ENCODE assay signal across 29 mouse cellular contexts in genomic region chr9:89607321-89607720, GRCm38 (mm10). TPM values are rescaled to one million over a fixed set of nuclear protein-coding genes. Genes with fewer than 3 reads are reported as not detected.
DNase-seq lines count a peak whose midpoint lies in the region; ATAC-seq and TF ChIP-seq lines count a peak whose summit lies in the region.
"Had no signal": no experiment of that assay in that cellular context is flagged by ENCODE, and none has a peak within 500 bp of the region (broad histone marks: within the 10 kb centered on the region; RNA-seq: fewer than 3 reads in every experiment).

No protein-coding gene starts in this region.

- 60% methylated on average over 7 of the region's 7 CpGs for WGBS in kidney, embryonic 16.5 days
- 68% methylated on average over 7 of the region's 7 CpGs for WGBS in intestine, embryonic 15.5 days

- no peaks in the 10 kb centered on the region for H3K9me3 ChIP-seq in kidney, embryonic 16.5 days (ENCODE audit: low read length)
- no peaks in the 10 kb centered on the region for H3K9me3 ChIP-seq in intestine, embryonic 15.5 days
- H3K9me3 ChIP-seq: embryonic facial prominence, embryonic 12.5 days; embryonic facial prominence, embryonic 15.5 days; forebrain, embryonic 12.5 days; forebrain, embryonic 15.5 days; heart, embryonic 10.5 days; heart, embryonic 13.5 days had no signal

- no peak overlapping the region for H3K9ac ChIP-seq in kidney, embryonic 16.5 days (replicated peaks; ENCODE audit: low read length)
- no peak overlapping the region for H3K9ac ChIP-seq in intestine, embryonic 15.5 days
- H3K9ac ChIP-seq: embryonic facial prominence, embryonic 12.5 days; embryonic facial prominence, embryonic 15.5 days; forebrain, embryonic 12.5 days; forebrain, embryonic 15.5 days; heart, embryonic 13.5 days; hindbrain, embryonic 14.5 days had no signal

- no peak for TF ChIP-seq CTCF in gastrocnemius, adult 2 months (IDR thresholded peaks at IDR 0.05)

- H3K27me3 ChIP-seq in kidney, embryonic 16.5 days (ENCODE audit: insufficient read depth, low read length), result no peaks in the 10 kb centered on the region
- H3K27me3 ChIP-seq in intestine, embryonic 15.5 days (replicated peaks), result no peaks in the 10 kb centered on the region
- H3K27me3 ChIP-seq: embryonic facial prominence, embryonic 12.5 days; embryonic facial prominence, embryonic 15.5 days; forebrain, embryonic 12.5 days; forebrain, embryonic 15.5 days; heart, embryonic 13.5 days had no signal

- H3K4me2 ChIP-seq in kidney, embryonic 16.5 days (replicated peaks; ENCODE audit: low read depth, low read length), result no peak overlapping the region
- H3K4me2 ChIP-seq in intestine, embryonic 15.5 days (replicated peaks), result no peak overlapping the region
- H3K4me2 ChIP-seq: embryonic facial prominence, embryonic 12.5 days; embryonic facial prominence, embryonic 15.5 days; forebrain, embryonic 12.5 days; forebrain, embryonic 15.5 days; heart, embryonic 13.5 days; hindbrain, embryonic 14.5 days had no signal

- peak; percentile 49; the same call in 1 of the 2 replicates for ATAC-seq in kidney, embryonic 16.5 days (ENCODE audit: low FRiP score, low TSS enrichment)
- ATAC-seq in intestine, embryonic 15.5 days, result peak; percentile 70
- ATAC-seq: CD4-positive, CD25-positive, alpha-beta regulatory T cell, adult 4 months; forebrain, embryonic 15.5 days; hindbrain, postnatal 0 days had no signal

- H3K4me1 ChIP-seq in kidney, embryonic 16.5 days (ENCODE audit: insufficient read depth, low read length), result no peaks in the 10 kb centered on the region
- H3K4me1 ChIP-seq in intestine, embryonic 15.5 days (replicated peaks), result no peaks in the 10 kb centered on the region
- H3K4me1 ChIP-seq: embryonic facial prominence, embryonic 12.5 days; embryonic facial prominence, embryonic 15.5 days; forebrain, embryonic 12.5 days; forebrain, embryonic 15.5 days had no signal

- no peaks in the 10 kb centered on the region for H3K36me3 ChIP-seq in kidney, embryonic 16.5 days (ENCODE audit: insufficient read depth, low read length)
- H3K36me3 ChIP-seq in intestine, embryonic 15.5 days, result no peaks in the 10 kb centered on the region
- H3K36me3 ChIP-seq: embryonic facial prominence, embryonic 12.5 days; embryonic facial prominence, embryonic 15.5 days; forebrain, embryonic 12.5 days; forebrain, embryonic 15.5 days; heart, embryonic 10.5 days; heart, embryonic 13.5 days had no signal

- H3K4me3 ChIP-seq in kidney, embryonic 16.5 days (ENCODE audit: low read length), result no peak overlapping the region
- no peak overlapping the region for H3K4me3 ChIP-seq in intestine, embryonic 15.5 days (replicated peaks)
- no peak overlapping the region for H3K4me3 ChIP-seq in gastrocnemius, adult 2 months
- H3K4me3 ChIP-seq: embryonic facial prominence, embryonic 12.5 days; embryonic facial prominence, embryonic 15.5 days; forebrain, embryonic 12.5 days; forebrain, embryonic 15.5 days; heart, adult 2 months; heart, embryonic 10.5 days; heart, embryonic 13.5 days had no signal

- intact Hi-C loops in gastrocnemius, adult 2 months (cut with DNase I), result no loop called here

- H3K27ac ChIP-seq in kidney, embryonic 16.5 days (ENCODE audit: low read length), result no peak overlapping the region
- no peak overlapping the region for H3K27ac ChIP-seq in intestine, embryonic 15.5 days
- no peak overlapping the region for H3K27ac ChIP-seq in gastrocnemius, adult 2 months
- H3K27ac ChIP-seq: embryonic facial prominence, embryonic 12.5 days; embryonic facial prominence, embryonic 15.5 days; forebrain, embryonic 12.5 days; forebrain, embryonic 15.5 days; heart, adult 2 months; heart, embryonic 10.5 days; heart, embryonic 13.5 days; hindbrain, embryonic 14.5 days; hindbrain, postnatal 0 days had no signal

- no peak for DNase-seq in kidney, postnatal 4 days
- DNase-seq in ES-CJ7 (ENCODE audit: low read depth, low spot score) (peak; percentile 54), R1 (ENCODE audit: low read depth, low spot score) (peak; percentile 37), adipocyte (ENCODE audit: low spot score) (no peak)
- no peak for DNase-seq in right cerebral cortex, adult 18-20 months
- no peak for DNase-seq in gastrocnemius, adult 2 months
- DNase-seq: adrenal gland, adult 8-10 months; adrenal gland, postnatal 25 days; cerebellum, adult 11-12 months; cerebellum, adult 8-10 months; cerebellum, postnatal 10 days; gastrocnemius, postnatal 10 days; gastrocnemius, postnatal 36 days; heart, adult 2 months; heart, postnatal 14 days; heart, postnatal 4 days had no signal

RNA-seq across cellular contexts. Expression of gene Minar1, which starts 15.6 kb away (rescaled TPM):
- polyA plus RNA-seq in kidney, embryonic 16.5 days (2015; fragmentation: Nextera tagmentation; extraction: Ambion mirVana), result 0.05 TPM in 1 of 2 replicates, not detected in the other
- polyA plus RNA-seq in intestine, embryonic 15.5 days (2015; fragmentation: Nextera tagmentation; extraction: Ambion mirVana), result 0.26 and 0.59 TPM in 2 replicates
- total RNA-seq in gastrocnemius, adult 2 months (2021), result under 1 TPM in 1 of 2 experiments, not detected in 1; 0.08 TPM
- total RNA-seq: gastrocnemius, postnatal 36 days; granulocyte monocyte progenitor cell, adult 5-6 weeks; heart, adult 2 months had no signal
- polyA plus RNA-seq: C2C12; CD4-positive, CD25-positive, alpha-beta regulatory T cell, adult 4 months; heart, adult 2 months had no signal

Comparison
In these comparisons a context has a peak if more than half of its experiments do, and no peak if none do; other contexts are left out.
1. DNase-seq: peak in ES-CJ7 (single experiment) and R1 (single experiment); none in kidney, postnatal 4 days (0 of 2), right cerebral cortex, adult 18-20 months (single experiment), gastrocnemius, adult 2 months (single experiment) and adipocyte (single experiment).